Mouse (Mus musculus): ENCODE data around the gene F13b.

GRCm38 (mm10) chr1:139478898-139479297 lies 22.6 kb upstream of the F13b start:
- no peak for TF ChIP-seq EP300 (IDR thresholded peaks at IDR 0.05)
- no peak for TF ChIP-seq CTCF (IDR thresholded peaks at IDR 0.05)
